20 mouse cellular contexts compared by ENCODE assay signal in the genomic region with DNA sequence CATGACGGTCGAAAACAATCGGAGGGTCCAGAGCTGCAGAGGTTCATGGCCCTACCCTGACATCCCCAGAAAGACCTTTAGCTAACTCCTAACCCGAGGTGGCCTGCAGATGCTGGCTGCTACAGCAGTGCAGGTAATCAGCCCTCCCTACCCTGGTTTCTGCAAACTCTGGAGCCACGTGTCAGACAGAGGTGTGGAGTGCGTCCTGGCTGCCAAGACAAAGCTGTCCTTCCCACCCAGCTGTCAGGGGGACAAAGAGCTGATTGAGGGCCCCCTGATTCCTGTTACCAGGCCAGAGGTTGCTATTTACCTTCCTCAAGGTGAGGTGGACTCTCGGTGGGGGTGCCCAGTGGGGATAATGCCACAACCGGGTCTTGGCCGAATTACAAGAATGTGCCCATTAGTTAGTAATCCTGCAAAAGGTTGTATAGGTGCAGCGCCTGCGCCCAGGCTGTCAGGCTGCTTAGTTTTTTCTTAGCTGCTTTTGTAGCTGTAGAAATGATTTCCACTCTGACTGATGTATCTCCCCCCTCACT. TPM values are rescaled to one million over a fixed set of nuclear protein-coding genes. Genes with fewer than 3 reads are reported as not detected.
DNase-seq lines count a peak whose midpoint lies in the region; ATAC-seq and TF ChIP-seq lines count a peak whose summit lies in the region.
"Had no signal": no experiment of that assay in that cellular context is flagged by ENCODE, and none has a peak within 500 bp of the region (broad histone marks: within the 10 kb centered on the region; RNA-seq: fewer than 3 reads in every experiment).

No protein-coding gene starts in this region.

- TF ChIP-seq CTCF in midbrain, postnatal 0 days (IDR thresholded peaks at IDR 0.05) = no peak

- H3K9ac ChIP-seq in midbrain, embryonic 11.5 days (ENCODE audit: low read length) = no peak overlapping the region
- no peak overlapping the region for H3K9ac ChIP-seq in midbrain, postnatal 0 days (replicated peaks; ENCODE audit: low read length, poor library complexity, severe bottlenecking)
- H3K9ac ChIP-seq in stomach, embryonic 16.5 days (ENCODE audit: low read length) = no peak overlapping the region
- H3K9ac ChIP-seq: forebrain, embryonic 13.5 days; hindbrain, embryonic 14.5 days; limb, embryonic 12.5 days; liver, embryonic 14.5 days had no signal

- no peak overlapping the region for H3K27ac ChIP-seq in midbrain, embryonic 11.5 days (ENCODE audit: low read depth, low read length)
- no peak overlapping the region for H3K27ac ChIP-seq in midbrain, postnatal 0 days (ENCODE audit: low read depth, low read length)
- H3K27ac ChIP-seq in stomach, embryonic 16.5 days (ENCODE audit: low read length) = peak overlapping the region; percentile 20; the same call in 1 of the 2 replicates
- H3K27ac ChIP-seq: forebrain, embryonic 13.5 days; heart, adult 2 months; hindbrain, embryonic 14.5 days; limb, embryonic 12.5 days; liver, embryonic 14.5 days had no signal

- H3K27me3 ChIP-seq in midbrain, embryonic 11.5 days (ENCODE audit: control insufficient read depth, insufficient read depth, low read length) = no peaks in the 10 kb centered on the region
- no peaks in the 10 kb centered on the region for H3K27me3 ChIP-seq in midbrain, postnatal 0 days (ENCODE audit: insufficient read depth, low read length)
- no peaks in the 10 kb centered on the region for H3K27me3 ChIP-seq in stomach, embryonic 16.5 days (ENCODE audit: control insufficient read depth, insufficient read depth, low read length)

- no peaks in the 10 kb centered on the region for H3K9me3 ChIP-seq in midbrain, embryonic 11.5 days (ENCODE audit: control insufficient read depth, low read length)
- no peaks in the 10 kb centered on the region for H3K9me3 ChIP-seq in midbrain, postnatal 0 days (ENCODE audit: low read length)
- H3K9me3 ChIP-seq in stomach, embryonic 16.5 days (replicated peaks; ENCODE audit: control insufficient read depth, low read length) = no peaks in the 10 kb centered on the region
- H3K9me3 ChIP-seq: forebrain, embryonic 13.5 days; G1E; limb, embryonic 12.5 days had no signal

- H3K4me1 ChIP-seq in midbrain, embryonic 11.5 days (ENCODE audit: control insufficient read depth, insufficient read depth, low read length) = no peaks in the 10 kb centered on the region
- H3K4me1 ChIP-seq in midbrain, postnatal 0 days (ENCODE audit: insufficient read depth, low read length) = no peaks in the 10 kb centered on the region
- no peaks in the 10 kb centered on the region for H3K4me1 ChIP-seq in stomach, embryonic 16.5 days (ENCODE audit: control insufficient read depth, insufficient read depth, low read length)
- H3K4me1 ChIP-seq: forebrain, embryonic 13.5 days; limb, embryonic 12.5 days had no signal

- DNase-seq in midbrain, embryonic 11.5 days (ENCODE audit: low spot score, missing footprints) = peak; percentile 45
- no peak for DNase-seq in midbrain, postnatal 0 days (ENCODE audit: low spot score)
- DNase-seq in kidney, adult 9 months = peak; percentile 76
- peak; percentile 62 to 68 for DNase-seq in kidney, postnatal 36 days
- DNase-seq in left cerebral cortex, postnatal 25 days (ENCODE audit: low spot score in 2 of 2) = no peak
- DNase-seq: adrenal gland, adult 8-10 months; cerebellum, adult 9-10 months; heart, adult 2 months; right cerebral cortex, adult 18-20 months; thymus, postnatal 4 days had no signal

- H3K4me3 ChIP-seq in midbrain, embryonic 11.5 days (ENCODE audit: low read depth, low read length) = no peak overlapping the region
- H3K4me3 ChIP-seq in midbrain, postnatal 0 days (ENCODE audit: low read depth, low read length) = no peak overlapping the region
- H3K4me3 ChIP-seq in stomach, embryonic 16.5 days (replicated peaks; ENCODE audit: low read length) = no peak overlapping the region
- H3K4me3 ChIP-seq: forebrain, embryonic 13.5 days; heart, adult 2 months; limb, embryonic 12.5 days had no signal

- no peak overlapping the region for H3K4me2 ChIP-seq in midbrain, embryonic 11.5 days
- H3K4me2 ChIP-seq in midbrain, postnatal 0 days (ENCODE audit: low read depth, low read length, poor library complexity, severe bottlenecking) = no peak overlapping the region
- no peak overlapping the region for H3K4me2 ChIP-seq in stomach, embryonic 16.5 days (ENCODE audit: low read depth, low read length)
- H3K4me2 ChIP-seq: forebrain, embryonic 13.5 days; hindbrain, embryonic 14.5 days; limb, embryonic 12.5 days had no signal

- intact Hi-C loops in left cerebral cortex, postnatal 25 days (cut with DNase I) = no loop called here

- no peak for ATAC-seq in midbrain, embryonic 11.5 days (ENCODE audit: low FRiP score)
- ATAC-seq in midbrain, postnatal 0 days (ENCODE audit: low FRiP score) = no peak
- peak; percentile 56; the same call in 1 of the 2 replicates for ATAC-seq in stomach, embryonic 16.5 days (ENCODE audit: insufficient read depth, low FRiP score)
- no peak for ATAC-seq in granulocyte monocyte progenitor cell, adult 5-6 weeks (replicated peaks; ENCODE audit: poor library complexity, severe bottlenecking)
- ATAC-seq: forebrain, embryonic 13.5 days; intestine, postnatal 0 days had no signal

- no peaks in the 10 kb centered on the region for H3K36me3 ChIP-seq in midbrain, embryonic 11.5 days (ENCODE audit: control insufficient read depth, insufficient read depth, low read length)
- H3K36me3 ChIP-seq in midbrain, postnatal 0 days (ENCODE audit: insufficient read depth, low read length) = no peaks in the 10 kb centered on the region
- no peaks in the 10 kb centered on the region for H3K36me3 ChIP-seq in stomach, embryonic 16.5 days (ENCODE audit: control insufficient read depth, insufficient read depth, low read length)
- H3K36me3 ChIP-seq: G1E; limb, embryonic 12.5 days had no signal

- 73% methylated on average over 11 of the region's 11 CpGs for WGBS in midbrain, embryonic 11.5 days
- WGBS in midbrain, postnatal 0 days = 65% methylated on average over 11 of the region's 11 CpGs
- 51% methylated on average over 11 of the region's 11 CpGs for WGBS in stomach, embryonic 16.5 days

RNA-seq across cellular contexts. Expression of a gene that starts 43.6 kb away (rescaled TPM):
- polyA plus RNA-seq in midbrain, embryonic 11.5 days (2014; fragmentation: Nextera tagmentation; extraction: Ambion mirVana) = 2.2 and 2.5 TPM in 2 replicates
- total RNA-seq in midbrain, postnatal 0 days (2014; rRNA removed) = 32.5 and 32.6 TPM in 2 replicates
- 7.7 and 9.3 TPM in 2 replicates for polyA plus RNA-seq in midbrain, postnatal 0 days (2015; fragmentation: Nextera tagmentation; extraction: Ambion mirVana)
- polyA plus RNA-seq in stomach, embryonic 16.5 days (2015; fragmentation: Nextera tagmentation; extraction: Ambion mirVana) = 1.1 and 1.6 TPM in 2 replicates
- total RNA-seq in granulocyte monocyte progenitor cell, adult 5-6 weeks (2014; fragmentation: Nextera tagmentation) = not detected in 2 replicates
- total RNA-seq in granulocyte monocyte progenitor cell, adult 5-6 weeks (2017) = not detected in 2 replicates
- 100 to 1,000 TPM; 148 to 167 TPM for total RNA-seq in left cerebral cortex, postnatal 25 days (2021)
- total RNA-seq: megakaryocyte-erythroid progenitor cell, adult 5-6 weeks; monocyte, adult 5-6 weeks had no signal
- polyA plus RNA-seq: G1E had no signal

Comparison
In these comparisons a context has a peak if more than half of its experiments do, and no peak if none do; other contexts are left out.
1. DNase-seq: peak in midbrain, embryonic 11.5 days (single experiment), kidney, adult 9 months (single experiment) and kidney, postnatal 36 days (2 of 2); none in midbrain, postnatal 0 days (single experiment) and left cerebral cortex, postnatal 25 days (0 of 2).
2. RNA of a gene that starts 43.6 kb away (total RNA-seq): 148 to 167 TPM in left cerebral cortex, postnatal 25 days and 32.5 to 32.6 TPM in midbrain, postnatal 0 days; not detected in granulocyte monocyte progenitor cell, adult 5-6 weeks; every median in the first group is over 10 times any median in the second.